Mouse (Mus musculus) adrenal gland, adult 8-10 months (tissue): Measurements from ENCODE around the gene Gm13305. TPM values are rescaled to one million over a fixed set of nuclear protein-coding genes. Genes with fewer than 3 reads are reported as not detected.
"Not testable (repeated sequence)": the region's sequence is repeated elsewhere in the genome, so short reads cannot be mapped to it uniquely, and the experiment has no call there.

ENCODE experiments used
- DNase-seq: peaks from one replicate; pipeline ENCODE4 v3.0.0; 2022
- total RNA-seq, 4 experiments: library from RNA; stranded (reverse); gene quantifications; 2 replicates each; pipeline ENCODE4 v1.2.4; 2022

Gm13305 gene
- 1 to 10 TPM in 2 of 4 experiments, under 1 TPM in 2; 0.58 to 2.3 (median 1.4) TPM for total RNA-seq

DNA sequence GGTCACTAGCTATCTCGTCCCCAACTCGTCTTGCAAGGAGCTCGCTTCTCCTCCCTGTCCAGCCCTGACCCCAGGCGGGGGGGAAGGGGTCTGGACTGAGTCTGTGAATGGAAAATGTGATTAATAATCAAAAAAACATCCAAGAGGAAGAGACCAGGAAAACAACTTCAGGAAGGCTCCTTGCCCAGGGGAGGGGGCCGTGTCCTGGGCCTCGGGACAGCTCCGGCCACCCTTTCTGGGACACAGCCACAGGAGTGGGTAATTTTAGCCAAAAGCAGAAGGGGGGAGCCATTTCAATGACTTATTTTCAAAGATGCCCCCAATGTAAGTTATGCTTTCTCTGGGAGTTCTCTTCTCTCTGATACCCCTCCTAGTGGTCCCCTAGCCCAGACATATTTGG, at the start of gene Gm13305:
Gm13305 (minus strand) TSS at position 101 of the 400 bp plus-strand sequence.
- DNase-seq: not testable (repeated sequence)

DNA sequence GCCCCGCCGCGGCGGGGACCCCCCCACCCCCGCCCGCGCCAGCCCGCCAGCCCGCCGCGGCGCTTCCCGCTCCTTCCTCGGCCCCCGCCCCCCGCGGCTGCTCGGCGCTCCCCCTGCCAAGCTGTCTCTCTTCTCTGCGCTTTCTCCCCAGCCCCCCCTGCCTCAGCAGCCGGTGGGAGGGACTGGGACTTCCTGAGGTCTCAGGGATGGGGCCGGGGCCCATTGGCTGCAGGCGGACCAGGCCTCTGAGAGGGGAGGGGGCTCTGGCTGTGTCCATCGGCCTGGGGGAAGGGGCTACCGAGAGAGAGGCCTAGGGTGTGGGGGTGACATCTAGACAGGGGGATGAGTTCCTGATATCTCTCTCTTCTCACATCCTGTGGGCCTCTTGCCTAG, 16.6 kb upstream of the Gm13305 start:
- not testable (repeated sequence) for DNase-seq

DNA sequence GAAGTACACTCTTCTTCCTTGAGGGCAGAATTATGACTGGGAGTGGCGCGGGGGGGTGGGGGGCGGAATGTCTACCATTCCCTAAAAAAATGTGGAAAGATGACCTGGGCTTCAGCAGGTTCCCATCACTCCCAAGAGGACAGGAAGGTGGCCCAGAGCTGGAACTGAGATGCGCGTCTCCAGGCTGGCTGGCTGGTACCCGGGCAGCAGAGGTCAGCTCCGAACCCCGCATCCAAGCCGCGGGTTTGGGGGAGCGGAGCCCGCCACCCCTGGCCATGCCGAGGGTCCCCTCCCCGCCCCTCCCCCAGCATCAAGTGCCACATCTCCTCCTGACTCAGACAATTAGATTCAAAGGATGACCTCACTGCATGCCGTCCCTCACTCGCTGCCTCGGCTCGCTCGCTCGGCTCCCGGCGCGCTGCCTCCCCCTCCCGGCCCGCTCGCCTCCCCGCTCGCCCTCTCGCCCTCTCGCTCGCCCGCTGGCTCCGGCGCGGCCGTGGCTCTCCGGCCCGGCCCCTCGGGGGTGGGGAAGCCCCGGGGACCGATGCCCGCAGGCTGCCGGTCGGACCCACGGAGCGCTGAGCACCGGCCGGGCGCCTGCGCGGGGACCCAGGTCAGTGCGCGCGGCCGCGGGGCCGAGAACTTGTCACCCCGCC, 16.0 kb upstream of the Gm13305 start:
- not testable (repeated sequence) for DNase-seq

DNA sequence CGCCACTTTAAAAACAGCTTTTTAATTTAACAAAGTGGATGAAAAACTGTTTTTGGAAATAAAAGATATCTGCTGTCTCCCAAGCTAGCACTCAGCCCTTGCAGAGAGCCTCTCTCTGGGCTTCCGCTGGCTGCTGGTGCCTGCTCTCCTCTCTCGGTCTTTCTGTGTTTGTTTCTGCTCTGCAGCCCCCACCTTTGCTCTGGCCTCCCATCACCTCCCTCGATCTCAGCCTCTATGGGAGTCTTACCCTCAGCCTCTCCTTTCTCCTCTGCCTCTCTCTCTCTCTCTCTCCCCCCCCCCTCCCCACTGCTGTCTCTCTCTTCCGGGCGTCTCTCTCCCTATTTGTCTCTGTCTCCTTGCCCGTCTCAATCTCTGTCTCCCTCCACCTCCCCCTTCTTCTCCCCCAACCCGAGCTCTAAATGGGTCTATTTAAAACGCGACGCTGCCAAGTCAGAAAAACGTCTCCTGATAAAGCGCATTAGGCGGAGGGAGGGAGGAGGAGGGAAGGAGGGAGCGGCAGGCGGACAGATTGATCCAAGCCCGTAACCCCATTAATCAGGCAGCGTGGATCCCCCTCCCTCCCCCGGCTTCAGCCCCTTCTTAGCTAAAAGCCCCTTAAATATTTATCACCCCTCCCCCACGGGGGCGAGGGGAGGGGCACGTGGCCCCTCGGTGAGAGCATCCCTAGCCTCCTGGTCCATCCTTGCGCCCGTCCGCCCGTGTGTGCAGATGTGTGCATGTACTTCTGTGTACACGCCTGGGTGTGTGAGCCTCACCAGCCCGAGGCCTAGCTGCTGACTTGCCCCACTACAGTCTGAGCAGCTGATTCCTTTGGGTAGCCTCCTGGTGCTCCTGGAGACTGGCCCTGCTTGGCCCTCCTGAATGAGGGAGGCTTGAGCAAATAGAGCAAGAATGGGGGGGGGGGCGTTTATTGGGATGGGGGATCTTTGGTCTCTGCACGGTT, 15.1 kb upstream of the Gm13305 start:
- DNase-seq: not testable (repeated sequence)

DNA sequence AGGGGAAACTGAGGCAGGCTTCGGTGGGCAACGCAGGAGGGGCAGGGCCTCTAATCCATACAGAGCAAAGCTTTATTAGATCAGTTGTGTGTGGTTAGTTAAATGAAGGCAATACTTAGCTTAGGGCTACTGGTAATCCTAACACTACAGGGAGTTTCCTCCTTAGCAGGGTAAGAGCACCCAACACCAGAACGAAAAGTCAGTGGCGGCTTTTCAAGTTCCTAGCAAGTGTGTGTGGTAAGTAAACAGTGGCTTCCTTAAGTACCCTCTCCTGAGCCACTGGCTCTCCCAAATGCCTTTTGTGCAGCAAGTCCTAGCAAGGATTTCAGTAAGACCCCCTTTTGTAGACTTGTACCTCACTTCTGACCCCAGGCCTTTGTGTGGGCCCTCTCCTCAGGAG, 9.8 kb upstream of the Gm13305 start:
- DNase-seq: not testable (repeated sequence)

DNA sequence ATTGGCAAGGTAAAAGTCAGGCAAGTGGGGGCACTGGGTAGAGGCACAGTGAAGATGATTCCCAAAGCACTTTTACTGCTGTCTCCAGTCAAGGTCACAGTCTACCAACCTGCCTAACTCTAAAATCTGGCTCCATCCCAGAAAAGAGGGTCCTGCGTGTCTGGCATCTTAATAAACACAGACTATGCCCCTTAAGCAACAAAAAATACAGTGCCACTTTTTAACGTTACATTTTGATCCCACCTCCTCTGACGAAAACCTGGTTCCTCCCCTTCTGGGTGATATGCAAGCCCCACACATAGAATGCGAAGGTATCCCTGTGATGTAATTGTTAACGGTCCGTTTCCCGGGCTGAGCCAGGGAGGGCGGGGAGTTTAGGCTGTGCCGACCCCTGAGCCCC, 15.3 kb downstream of the Gm13305 start, which contains the start of gene Gm13306:
Gm13306 (plus strand) TSS at position 301 of the 400 bp plus-strand sequence.
- DNase-seq: not testable (repeated sequence)

DNA sequence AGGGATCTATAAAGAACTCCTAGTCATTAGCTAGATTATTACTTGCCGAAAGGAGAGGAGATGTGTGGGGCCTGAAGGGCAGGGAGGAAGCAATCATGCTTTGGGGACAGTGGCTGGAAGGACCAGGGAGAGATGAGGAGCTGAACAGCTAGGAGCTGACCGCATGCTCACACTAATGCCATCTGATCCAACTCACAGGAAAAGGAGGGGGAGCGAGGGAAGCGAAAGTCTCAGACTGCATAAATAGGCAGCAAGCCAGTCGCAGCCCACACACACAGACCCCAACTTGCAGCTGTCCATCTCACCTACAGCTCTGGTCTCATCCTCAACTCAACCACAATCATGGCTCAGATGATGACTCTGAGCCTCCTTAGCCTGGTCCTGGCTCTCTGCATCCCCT, 53.9 kb downstream of the Gm13305 start, which contains the start of gene Gm13304:
Gm13304 (plus strand) TSS at position 301 of the 400 bp plus-strand sequence.
- DNase-seq: not testable (repeated sequence)

Other genes with a start within 250 kb of the Gm13305 start
- 10 to 100 TPM in 2 of 4 experiments, 1 to 10 TPM in 2; 4.7 to 16.7 (median 10.7) TPM for gene Gm20878, start 227.0 kb downstream of the Gm13305 start, total RNA-seq
- 1 to 10 TPM in 3 of 4 experiments, under 1 TPM in 1; 0.99 to 2.8 (median 1.6) TPM for gene Fam205a4, start 202.5 kb downstream of the Gm13305 start, total RNA-seq
- 1 to 10 TPM in 3 of 4 experiments, not detected in 1; 1.1 to 1.3 (median 1.2) TPM for gene Gm21093, start 133.9 kb downstream of the Gm13305 start, total RNA-seq
- not detected for gene Gm3893, start 77.4 kb downstream of the Gm13305 start, total RNA-seq
- gene Gm13304, start 53.8 kb downstream of the Gm13305 start, total RNA-seq: 1 to 10 TPM; 3.2 to 7.2 (median 6.0) TPM
- gene Gm13306, start 15.2 kb downstream of the Gm13305 start, total RNA-seq: 10 to 100 TPM in 1 of 4 experiments, 1 to 10 TPM in 1, not detected in 2; 4.3 to 16.3 TPM
- gene Gm10600, start 72.0 kb upstream of the Gm13305 start, total RNA-seq: 1 to 10 TPM in 3 of 4 experiments, not detected in 1; 1.4 to 3.1 (median 1.5) TPM
- not detected for gene Ccl21b, start 87.2 kb upstream of the Gm13305 start, total RNA-seq
- not detected for gene Gm21953, start 125.7 kb upstream of the Gm13305 start, total RNA-seq
- gene Fam205a3, start 149.7 kb upstream of the Gm13305 start, total RNA-seq: under 1 TPM in 1 of 4 experiments, not detected in 3; 0.48 TPM